Mouse (Mus musculus) ovary, postnatal 14 days (tissue): ENCODE results near the gene Fndc10.
"Not testable (repeated sequence)": the region's sequence is repeated elsewhere in the genome, so short reads cannot be mapped to it uniquely, and the experiment has no call there.

Experiments
- DNase-seq: peaks from one replicate; pipeline ENCODE4 v3.0.0; 2022; ENCODE audit warnings: low spot score

The Fndc10 gene

DNA sequence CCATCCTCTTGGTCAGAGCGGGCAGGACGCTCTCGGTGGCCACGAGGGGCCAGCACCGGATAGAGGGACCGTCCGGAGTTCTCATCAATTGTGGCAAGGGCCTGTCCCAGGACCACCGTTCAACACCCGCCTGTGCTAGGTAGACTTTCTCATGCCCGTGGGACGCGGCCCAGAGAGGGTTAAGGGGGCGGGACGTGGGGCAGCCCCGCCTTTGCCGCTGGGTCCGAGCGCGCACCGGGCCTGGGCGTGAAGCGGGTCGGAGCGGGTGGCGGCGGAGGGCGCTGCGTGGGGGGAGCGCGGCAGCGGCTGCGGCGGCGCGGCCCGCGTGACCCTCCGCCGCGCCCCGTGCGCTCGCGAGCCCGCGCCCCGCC lies at the start of gene Fndc10:
Fndc10 (plus strand) TSS at position 232 of the 371 bp plus-strand sequence.
- DNase-seq = no peak

DNA sequence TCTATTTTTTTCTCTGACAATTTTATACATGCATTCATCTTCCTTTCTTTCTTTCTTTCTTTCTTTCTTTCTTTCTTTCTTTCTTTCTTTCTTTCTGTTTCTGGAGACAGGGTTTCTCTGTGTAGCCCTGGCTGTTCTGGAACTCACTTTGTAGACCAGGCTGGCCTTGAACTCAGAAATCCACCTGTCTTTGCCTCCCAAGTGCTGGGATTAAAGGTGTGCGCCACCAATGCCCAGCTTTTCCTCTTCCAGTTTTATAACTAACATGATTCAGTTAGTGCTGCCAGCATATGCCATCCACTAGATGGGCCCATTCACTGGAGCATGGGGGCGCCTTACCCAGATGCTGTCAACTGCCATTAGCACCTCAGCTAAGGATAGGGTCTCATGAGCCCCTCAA lies 48.8 kb upstream of the Fndc10 start, which contains the start of gene Gm10563:
Gm10563 (minus strand) TSS at position 101 of the 400 bp plus-strand sequence.
- DNase-seq = not testable (repeated sequence)

GRCm38 (mm10) chr4:155645721-155646120 lies 48.4 kb upstream of the Fndc10 start:
- no peak for DNase-seq

DNA sequence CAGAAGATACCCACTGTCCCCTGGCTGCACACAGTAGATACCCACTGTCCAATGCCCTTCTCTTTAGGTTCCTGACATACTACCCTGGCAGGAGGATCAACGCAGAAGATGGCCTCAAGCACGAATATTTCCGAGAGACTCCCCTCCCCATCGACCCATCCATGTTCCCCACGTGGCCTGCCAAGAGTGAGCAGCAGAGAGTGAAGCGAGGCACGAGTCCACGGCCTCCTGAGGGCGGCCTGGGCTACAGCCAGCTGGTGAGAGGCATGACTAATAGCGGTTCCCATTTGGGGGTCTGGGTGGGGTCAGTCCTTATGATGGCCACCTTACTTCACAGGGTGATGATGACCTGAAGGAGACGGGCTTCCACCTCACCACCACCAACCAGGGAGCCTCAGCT lies 44.8 kb upstream of the Fndc10 start:
- no peak for DNase-seq

- peak; percentile 34 for DNase-seq
Observed at GRCm38 (mm10) chr4:155651553-155652269, 42.4 kb upstream of the Fndc10 start.

DNA sequence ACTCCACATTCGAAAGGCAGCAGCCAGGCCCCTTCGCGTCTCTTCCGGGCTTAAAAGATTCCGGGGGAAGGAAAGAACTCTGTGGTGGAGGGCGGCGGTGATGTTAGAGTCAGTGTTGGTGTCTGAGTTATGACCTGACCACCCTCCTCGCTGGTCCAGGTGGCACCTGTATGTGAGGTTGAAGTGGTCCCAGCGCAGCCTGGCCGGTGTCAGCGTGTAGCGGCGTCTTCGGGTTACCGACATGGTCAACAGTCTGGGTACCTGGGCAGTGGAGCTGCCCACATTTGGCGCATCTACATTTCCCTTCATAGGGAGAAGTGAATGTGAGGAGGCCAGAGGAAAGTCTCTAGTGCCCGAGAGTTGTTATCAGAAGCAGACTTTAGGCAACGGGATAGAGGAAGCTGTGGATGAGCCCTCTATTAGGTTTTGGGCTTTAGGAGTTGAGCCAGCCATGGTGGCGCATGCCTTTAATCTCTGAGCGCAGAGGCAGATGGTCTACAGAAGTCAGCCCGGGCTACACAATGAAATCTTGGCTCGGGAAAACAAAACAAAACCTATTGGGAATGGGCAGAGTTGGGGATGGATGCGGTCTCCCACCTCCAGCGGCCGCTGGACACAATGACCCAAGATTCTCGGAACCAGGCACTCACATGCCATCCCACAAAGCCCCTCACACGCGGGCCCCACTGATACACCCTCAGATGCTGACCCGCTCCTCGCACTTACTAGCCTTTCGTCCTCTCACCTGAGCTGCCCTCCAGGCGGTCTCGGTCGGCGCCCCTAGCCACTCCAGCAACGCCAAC lies 41.7 kb upstream of the Fndc10 start:
- no peak for DNase-seq

DNA sequence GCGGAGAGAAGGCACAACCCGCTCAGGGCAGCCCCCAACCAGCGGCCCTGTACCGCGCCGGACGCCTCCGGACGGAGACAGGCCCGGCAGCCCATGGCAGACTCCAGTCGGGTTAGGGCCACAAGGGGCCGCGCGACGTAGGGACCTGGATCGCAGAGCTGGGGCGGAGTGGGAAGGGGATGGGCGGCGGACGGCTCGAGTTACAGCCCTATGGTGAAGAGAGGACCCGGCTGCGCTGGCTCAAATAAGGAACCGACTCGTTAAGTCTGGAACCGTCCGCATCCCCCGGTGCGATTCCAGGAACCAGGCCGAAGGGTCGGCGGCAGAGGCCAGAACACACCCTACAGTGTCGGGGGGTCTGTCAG lies 41.1 kb upstream of the Fndc10 start, which contains the start of gene Mmp23:
Mmp23 (minus strand) TSS at position 299 of the 365 bp plus-strand sequence.
- peak; percentile 59 for DNase-seq

- peak; percentile 36 for DNase-seq
Observed at GRCm38 (mm10) chr4:155653451-155654182, 40.5 kb upstream of the Fndc10 start.

- DNase-seq = no peak
Observed at GRCm38 (mm10) chr4:155654183-155654455, 40.0 kb upstream of the Fndc10 start.

- DNase-seq = peak; percentile 39
Observed at GRCm38 (mm10) chr4:155654456-155655298, 39.5 kb upstream of the Fndc10 start.

- no peak for DNase-seq
Observed at GRCm38 (mm10) chr4:155656214-155656751, 37.9 kb upstream of the Fndc10 start.

DNA sequence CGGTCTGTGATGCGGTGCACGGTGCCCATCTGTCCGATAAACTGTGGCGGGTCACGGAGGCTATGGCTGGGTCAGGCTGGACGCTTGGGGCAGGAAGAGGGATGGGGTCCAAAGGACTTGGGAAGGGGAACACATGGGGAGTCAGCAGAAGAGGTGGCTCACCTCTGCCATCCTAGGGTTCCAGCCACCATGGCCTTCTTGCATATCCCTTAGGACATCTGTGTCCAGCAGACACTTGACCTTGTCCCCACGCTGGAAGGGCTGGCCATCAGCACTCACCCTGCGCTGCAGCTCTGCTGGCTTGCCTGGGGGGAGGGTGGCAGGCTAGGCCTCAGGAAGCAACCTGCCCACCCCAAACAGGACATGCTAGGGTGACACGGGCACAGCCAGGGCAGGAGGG lies 35.2 kb upstream of the Fndc10 start:
- no peak for DNase-seq

- no peak for DNase-seq
Observed at GRCm38 (mm10) chr4:155660641-155661040, 33.5 kb upstream of the Fndc10 start.

DNA sequence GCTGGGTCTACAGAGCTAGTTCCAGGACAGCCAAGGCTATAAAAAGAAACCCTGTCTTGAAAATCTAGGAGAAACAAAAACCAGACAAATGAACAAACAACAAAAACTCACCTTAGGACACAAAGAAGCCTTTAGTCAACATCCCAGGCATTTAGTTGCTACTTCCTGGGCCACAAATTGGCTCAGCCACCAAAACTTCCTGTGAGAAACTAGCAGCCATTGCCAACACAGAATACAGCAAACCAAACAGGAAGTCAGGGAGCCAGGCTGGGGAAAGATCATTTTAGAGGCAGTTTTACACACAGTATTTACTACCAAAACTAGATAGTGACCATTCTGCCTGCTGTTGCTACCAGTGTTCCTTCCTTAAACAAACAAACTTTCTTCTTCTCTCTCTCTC lies 27.2 kb upstream of the Fndc10 start:
- no peak for DNase-seq

DNA sequence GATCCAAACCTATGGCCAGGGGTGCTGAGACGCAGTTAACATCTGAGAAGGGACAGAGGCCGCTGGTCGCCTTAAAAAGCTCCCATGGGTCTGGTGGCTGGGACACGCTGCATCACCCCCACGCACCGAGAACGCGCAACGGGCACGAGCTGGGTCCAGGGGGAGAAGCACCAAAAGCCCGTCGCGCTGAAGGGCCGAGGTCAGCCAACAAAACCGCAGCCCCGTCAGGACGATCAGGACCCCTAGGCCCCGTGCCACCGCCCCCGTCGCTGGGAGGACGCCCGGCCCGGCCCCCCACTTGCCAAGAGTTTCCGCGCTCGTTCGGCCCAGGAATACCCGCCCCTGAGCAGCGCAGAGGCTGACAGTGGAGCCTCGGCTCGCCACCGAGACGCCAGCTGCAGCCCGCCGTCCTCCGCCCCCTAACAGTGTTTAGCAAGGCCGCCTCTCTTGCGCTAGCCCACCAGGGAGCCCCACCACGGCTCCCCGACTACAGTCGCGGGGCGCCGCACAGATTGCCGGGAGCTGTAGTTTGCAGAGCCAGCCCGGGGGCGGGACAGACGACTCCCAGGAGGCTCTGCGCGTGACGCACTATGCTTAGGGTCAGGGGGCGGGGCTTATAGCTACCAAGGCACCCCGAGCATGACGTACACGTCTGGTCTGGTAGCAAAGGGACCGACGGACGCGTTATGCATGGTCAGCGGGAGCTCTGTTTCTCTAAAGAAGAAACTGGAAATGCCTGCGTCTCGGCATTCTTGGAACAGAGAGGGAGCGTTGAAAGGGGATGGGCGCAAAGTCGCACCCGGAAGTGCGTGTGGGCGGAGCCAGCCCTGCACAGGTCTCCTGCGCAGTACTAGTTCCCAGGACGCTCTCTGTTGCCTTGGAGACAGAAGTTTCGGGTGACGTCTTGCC lies 25.2 kb upstream of the Fndc10 start, which contains the start of gene Mib2:
Mib2 (minus strand) TSS at position 510 of the 909 bp plus-strand sequence.
- peak; percentile 93 for DNase-seq

GRCm38 (mm10) chr4:155669598-155670075 lies 24.5 kb upstream of the Fndc10 start:
- DNase-seq = no peak

DNA sequence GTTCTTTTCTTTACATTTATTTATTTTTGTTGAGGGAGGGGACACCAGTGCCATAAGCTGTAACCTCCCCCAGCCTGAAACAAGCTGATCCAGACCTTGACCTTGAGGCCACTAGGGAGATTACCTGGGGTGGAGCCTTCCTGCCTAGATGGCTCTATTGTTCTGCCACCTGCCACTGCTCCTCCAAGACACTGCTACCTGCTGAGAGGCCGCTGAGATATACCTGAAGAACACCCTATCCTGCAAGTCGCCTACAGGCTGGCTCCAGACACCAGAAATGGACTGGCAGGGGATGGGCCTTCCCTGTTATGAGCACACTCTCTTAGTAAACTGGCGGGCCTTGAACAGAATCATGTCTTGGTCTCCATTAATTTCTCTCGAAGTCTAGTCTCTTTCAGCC lies 23.9 kb upstream of the Fndc10 start:
- not testable (repeated sequence) for DNase-seq

DNA sequence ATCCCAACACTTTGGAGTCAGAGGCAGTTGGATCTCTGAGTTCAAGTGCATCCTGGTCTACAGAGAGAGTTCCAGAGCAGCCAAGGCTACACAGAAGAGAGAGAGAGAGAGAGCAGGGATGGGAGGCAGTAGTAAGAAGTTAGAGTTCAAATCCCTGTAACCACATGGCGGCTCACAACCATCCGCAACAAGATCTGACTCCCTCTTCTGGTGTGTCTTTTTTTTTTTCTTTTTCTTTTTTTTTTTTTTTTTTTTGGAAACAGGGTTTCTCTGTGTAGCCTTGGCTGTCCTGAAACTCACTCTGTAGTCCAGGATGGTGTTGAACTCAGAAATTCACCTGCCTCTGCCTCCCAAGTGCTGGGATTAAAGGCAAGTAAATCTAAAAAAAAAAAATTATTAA lies 22.1 kb upstream of the Fndc10 start:
- no peak for DNase-seq

- DNase-seq = no peak
Observed at GRCm38 (mm10) chr4:155675991-155676390, 18.2 kb upstream of the Fndc10 start.

DNA sequence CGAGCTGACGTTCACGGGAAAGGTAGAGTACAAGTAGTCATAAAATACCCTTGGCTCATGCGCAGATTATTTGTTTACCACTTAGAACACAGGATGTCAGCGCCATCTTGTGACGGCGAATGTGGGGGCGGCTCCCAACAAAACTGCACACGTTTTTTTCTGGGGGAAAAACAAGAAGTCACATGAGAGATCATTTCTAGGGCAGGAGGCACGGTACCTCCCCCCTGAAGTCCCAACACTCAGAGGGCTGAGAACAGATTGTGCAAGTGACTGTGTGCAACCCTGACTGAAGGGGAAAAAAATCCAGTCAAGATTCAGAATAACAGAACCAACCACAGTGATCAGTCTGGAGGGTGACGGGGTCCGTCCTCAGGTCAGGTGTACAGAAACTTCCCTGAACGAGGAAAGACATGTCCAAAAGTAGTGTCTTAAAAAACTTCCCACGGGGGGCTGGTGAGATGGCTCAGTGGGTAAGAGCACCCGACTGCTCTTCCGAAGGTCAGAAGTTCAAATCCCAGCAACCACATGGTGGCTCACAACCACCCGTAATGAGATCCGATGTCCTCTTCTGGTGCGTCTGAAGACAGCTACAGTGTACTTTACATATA lies 10.4 kb upstream of the Fndc10 start:
- DNase-seq = not testable (repeated sequence)
